Mouse (Mus musculus): ENCODE measurements around the gene Nkap.
"Not testable (repeated sequence)": the region's sequence is repeated elsewhere in the genome, so short reads cannot be mapped to it uniquely, and the experiment has no call there.

The Nkap gene

GRCm38 (mm10) chrX:37126671-37127358, at the start of gene Nkap:
Nkap (plus strand) TSS chrX:37126795.
- DNase-seq (ENCODE audit: low spot score in 2 of 2): peak; percentile 49 to 65

DNA sequence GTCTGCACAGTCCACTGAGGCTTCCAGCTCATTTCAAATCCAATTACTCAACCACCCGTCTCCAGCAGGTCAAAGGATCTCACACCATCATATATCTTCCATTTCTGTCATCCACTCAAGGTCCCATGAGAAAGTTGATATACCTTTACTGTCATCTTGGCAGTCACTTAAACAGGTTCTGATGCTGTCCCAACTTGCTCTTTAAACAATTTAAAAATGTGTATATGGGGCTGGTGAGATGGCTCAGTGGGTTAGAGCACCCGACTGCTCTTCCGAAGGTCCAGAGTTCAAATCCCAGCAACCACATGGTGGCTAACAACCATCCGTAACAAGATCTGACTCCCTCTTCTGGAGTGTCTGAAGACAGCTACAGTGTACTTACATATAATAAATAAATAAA, 46.2 kb upstream of the Nkap start:
- not testable (repeated sequence) for DNase-seq (ENCODE audit: low spot score in 2 of 2)

DNA sequence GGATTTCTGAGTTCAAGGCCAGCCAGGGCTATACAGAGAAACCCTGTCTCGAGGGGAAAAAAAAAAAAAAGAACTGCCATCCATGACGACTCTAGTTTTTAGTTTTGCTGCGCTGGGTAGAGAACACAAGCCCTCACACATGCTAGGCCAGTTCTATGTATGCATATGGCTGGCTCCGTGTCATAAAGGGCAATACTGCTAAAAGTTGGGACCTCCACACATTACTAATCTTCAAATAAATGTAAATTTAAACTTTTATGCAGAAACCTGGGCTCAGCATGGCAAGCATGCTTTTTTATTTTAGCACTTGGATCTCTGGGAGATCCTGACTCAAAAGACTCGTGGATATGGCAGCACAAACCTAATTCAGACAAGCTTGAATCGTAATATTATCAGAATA, 45.4 kb upstream of the Nkap start:
- no peak for DNase-seq (ENCODE audit: low spot score in 2 of 2)

DNA sequence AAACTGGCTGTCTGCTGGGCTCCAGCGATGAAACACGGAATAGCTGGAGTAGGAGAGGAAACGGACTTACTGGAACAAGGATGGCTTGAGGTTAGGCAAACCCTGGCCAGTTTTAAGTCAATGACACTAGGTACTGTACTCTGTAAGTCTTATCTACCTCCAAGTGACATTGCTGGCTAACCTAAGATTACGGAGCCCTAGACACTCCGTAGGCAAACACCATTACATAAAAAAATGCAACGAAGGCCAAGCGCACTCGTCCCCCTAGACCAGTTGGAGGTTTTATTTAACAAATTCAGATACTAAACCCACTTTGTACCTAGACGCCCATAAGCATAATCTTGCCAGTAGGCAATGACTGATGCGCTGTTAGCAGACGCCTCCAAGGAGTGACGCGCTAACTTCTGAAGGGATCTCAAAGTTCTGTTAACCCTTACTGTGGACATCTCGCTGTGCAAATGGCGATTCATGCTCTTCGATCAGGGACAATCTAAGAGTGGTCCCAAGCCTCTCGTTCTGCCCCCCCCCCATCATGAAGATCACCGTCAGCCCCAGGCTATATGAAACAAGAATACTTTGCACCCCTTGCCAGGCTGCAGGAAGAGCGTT, 42.2 kb upstream of the Nkap start:
- DNase-seq (ENCODE audit: low spot score in 2 of 2): peak in 1 of 2 experiments; percentile 2

DNA sequence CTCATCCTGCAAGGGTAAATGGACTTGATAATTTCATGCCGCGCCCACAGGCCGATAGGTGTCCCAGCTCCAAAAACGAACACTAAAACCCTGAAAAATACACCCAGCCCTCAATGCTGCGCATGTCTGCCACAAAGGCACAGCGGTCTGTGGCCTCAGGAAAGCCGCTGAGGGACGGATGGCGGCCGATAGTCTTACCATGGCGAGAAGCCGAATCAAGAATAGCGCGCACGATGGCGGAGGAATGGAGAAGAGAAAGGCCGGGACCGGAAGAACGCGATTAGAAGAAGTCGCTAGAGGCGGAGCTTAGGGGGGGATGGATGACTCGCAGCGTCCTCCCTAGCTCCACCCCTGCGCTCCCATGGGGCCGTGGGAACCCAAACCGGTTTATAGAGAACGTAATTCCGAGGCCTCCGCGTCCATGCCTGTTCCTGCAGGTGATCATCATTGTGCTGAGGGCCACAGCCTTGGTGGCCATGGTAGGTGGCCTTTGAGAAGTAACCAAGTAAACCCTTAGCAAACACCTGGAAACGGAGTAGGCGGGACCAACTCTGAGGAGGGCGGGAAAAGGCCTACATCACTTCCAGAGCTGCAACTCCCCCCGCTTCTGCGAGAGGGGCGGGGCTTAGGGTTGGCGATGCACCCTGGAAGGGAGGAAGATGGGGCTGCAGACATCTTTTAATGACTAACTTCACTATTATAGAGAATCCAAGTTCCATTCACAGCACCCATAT, 41.5 kb upstream of the Nkap start, which contains the start of gene Rpl39:
TSS of gene Rpl39 (minus strand) at position 476 of the 734 bp plus-strand sequence.
- DNase-seq (ENCODE audit: low spot score in 2 of 2): peak; percentile 79 to 84

- no peak for DNase-seq (ENCODE audit: low spot score in 2 of 2)
Measured at GRCm38 (mm10) chrX:37085665-37086064, 40.9 kb upstream of the Nkap start.

DNA sequence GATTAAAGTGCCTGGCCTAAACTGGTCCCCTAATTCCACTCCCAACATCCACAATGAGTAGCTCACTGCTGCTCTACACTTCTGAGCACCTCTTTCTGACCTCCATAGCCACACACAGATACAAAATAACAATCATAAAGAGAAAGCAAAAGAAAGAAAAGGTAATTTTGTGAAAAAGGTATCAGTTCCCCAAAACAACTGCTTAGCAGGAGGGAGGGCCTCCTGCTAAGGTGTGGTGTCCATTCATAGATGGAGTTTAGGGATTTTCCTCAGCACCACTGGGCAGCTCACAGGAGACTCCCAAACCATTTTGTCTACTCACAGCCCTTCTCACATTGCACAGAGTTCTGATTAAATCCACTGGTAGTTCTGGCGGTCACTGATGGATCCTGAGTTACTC, 37.8 kb upstream of the Nkap start:
- DNase-seq (ENCODE audit: low spot score in 2 of 2): no peak

- no peak for DNase-seq (ENCODE audit: low spot score in 2 of 2)
Measured at GRCm38 (mm10) chrX:37091457-37091856, 35.1 kb upstream of the Nkap start.

DNA sequence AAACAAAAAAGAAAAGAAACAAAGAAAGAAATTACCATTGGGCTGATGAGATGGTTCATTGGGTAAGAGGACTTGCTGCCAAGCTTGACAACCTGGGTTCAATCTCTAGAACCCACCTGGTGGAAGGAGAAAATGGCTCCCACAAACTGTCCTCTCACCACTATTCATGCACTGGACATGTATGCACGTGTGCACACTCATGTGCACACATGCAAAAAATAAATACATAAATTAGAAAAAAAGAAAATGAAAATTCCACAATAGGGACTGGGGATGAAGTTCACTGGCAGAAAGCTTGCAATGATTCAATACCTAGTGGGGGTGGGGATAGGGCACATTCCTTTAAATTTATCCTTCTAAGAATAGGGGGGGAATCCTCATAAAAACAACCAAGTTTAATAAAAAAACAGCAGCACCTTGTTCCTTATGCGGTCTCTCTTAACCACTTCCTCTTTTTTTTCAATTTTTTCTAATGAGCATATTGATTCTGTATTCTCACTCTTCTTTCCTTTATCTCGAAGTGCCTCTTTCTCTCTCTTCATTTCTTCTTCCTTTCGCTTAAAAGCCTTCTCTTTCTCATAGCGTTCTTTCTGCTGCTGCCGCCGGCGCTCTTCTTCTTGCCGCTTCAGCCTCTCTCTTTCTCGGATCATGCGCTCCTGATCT, 31.4 kb upstream of the Nkap start:
- DNase-seq (ENCODE audit: low spot score in 2 of 2): no peak

DNA sequence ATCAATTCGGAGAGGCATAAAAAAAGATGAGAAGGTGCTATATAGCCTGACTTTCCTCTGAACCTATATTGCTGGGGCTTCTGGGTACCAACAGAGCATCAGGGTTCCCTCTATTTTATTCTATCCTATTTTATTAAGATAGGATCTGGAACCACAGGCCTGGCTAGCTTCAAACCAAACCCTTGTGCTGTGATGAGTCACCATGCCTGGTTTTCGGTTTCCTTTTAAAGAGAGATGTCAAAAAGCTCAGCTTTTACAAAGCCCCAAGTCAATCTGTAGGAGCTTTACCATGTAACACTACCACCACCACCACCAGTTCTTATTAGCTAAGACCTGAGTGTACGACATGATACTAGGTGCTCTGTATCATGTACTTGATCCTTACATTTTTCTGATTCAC, 27.9 kb upstream of the Nkap start:
- DNase-seq (ENCODE audit: low spot score in 2 of 2): no peak

DNA sequence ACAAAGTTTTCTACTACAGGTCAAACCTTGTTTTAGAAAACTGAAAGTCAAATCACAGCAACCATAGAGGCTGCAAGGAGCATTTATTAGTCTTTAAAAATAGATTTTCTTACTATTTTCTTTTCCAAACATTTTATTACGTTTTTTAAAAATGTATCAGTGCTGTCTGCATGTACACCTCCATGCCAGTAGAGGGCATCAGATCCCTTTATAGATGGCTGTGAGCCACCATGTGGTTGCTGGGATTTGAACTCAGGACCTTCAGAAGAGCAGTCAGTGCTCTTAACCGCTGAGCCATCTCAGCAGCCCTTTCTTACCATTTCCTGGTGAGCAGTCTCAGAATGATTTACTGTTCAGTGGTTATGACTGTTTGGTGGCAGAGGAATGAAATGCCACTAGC, 22.8 kb upstream of the Nkap start:
- DNase-seq (ENCODE audit: low spot score in 2 of 2): no peak

DNA sequence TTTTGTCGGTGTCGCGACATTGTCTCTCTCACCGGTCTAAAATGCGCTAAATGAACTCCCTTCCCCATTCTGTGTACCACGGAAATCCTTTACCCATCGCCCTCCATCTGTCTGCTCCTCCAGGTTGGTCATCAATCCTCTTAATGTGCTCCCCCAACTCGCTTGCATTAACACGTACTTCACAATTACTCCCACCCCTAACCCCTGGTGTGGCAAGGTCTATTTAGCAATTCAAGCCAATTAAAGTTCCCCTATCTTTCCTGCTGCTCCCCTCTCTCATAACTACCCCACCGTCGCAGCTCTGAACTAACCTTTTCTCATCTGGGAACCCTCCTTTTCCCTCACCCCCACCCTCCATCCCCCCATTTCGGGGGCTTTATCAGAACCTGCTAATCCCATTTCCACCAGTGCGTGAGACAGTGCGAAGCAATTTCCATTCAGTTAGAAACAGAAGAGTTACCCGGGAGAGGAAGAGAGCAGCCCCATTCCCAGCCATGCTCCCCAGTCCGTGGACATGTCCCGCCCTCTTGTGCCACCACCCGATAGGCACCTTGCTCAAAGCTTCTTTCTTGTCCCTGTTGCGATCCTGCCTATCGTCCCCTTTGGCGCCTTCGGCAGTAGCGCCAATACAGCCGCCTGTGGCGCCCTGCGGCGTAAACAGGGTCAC, 16.9 kb upstream of the Nkap start:
- no peak for DNase-seq (ENCODE audit: low spot score in 2 of 2)

GRCm38 (mm10) chrX:37110193-37110880, 16.3 kb upstream of the Nkap start, which contains the start of gene Upf3b:
Upf3b (minus strand) TSS chrX:37110322.
- DNase-seq (ENCODE audit: low spot score in 2 of 2): peak; percentile 87 to 93

GRCm38 (mm10) chrX:37110881-37111193, 15.8 kb upstream of the Nkap start:
- DNase-seq (ENCODE audit: low spot score in 2 of 2): no peak

- DNase-seq (ENCODE audit: low spot score in 2 of 2): no peak
Measured at GRCm38 (mm10) chrX:37117085-37117484, 9.5 kb upstream of the Nkap start.

DNA sequence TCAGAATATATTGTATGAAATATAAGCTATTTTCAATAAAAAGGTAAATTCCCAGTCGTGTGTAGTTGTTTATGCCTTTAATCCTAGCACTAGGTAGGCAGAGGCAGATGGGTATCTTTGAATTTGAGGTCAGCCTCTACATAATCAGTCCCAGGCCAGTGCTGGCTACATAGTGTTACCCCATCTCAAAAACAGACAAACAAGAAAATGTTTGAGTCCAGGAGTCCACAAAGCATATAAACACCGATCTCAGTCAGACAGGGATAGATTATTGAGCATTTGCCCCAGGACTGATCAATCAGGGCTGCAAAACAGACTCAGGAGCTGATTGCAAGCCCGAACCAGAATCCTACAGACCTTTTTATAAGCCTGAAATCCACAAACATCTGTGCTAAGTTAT, 7.0 kb upstream of the Nkap start:
- no peak for DNase-seq (ENCODE audit: low spot score in 2 of 2)

DNA sequence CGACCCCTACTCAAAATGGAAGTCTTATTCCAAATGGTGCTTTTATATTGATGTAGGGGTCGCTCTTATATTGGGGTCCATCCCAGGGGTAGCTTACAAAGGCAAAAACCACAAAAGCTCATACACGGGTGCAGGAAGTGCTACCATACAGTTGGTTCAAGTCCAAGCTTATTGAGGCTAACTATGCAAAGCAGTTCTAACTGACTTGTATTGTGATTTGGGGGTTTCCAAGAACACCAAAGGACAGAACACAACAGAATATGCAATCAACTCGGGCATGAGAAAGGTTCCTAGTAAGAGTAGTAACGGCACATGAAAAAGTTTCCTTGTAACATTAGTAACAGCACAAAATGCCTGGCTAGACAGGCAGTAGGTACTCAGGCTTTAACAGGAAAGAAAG, 6.4 kb upstream of the Nkap start:
- DNase-seq (ENCODE audit: low spot score in 2 of 2): no peak

- DNase-seq (ENCODE audit: low spot score in 2 of 2): no peak
Measured at GRCm38 (mm10) chrX:37125511-37125910, 1.1 kb upstream of the Nkap start.

DNA sequence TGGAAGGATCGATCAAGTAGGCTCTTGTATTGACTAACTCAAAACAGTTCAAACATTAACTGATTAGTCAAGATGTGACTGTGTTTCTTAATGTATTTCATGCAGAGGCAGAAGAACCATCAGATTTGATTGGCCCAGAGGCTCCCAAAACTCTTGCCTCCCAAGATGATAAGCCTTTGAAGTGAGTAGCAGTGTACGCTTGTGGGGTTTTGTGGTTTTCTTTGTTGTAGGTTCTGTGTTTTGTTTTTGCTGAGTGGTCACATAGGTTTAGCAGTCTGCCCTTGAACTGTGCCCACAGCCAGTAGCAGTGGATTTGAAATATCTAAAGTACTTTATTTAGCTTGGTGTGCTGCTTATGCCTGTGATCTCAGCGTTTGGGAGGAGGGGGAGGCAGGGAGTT, 15.1 kb downstream of the Nkap start:
- no peak for DNase-seq (ENCODE audit: low spot score in 2 of 2)

DNA sequence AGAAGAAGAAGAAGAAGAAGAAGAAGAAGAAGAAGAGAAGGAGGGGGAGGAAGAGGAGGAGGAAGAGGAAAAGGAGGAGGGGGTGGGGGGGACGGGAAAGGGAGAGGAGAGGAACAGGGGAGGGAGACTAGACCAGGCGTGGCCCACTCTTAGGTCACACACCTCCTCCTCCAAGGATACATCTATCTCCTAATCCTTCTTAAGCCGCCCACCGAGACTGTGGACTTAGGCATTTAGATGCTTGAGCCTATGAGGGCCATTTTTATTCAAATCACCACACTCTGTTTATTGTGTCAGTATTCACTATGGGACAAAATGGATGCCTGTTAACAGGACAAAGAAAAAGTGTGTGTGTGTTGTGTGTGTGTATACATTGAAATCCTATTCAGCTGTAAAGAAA, 17.9 kb downstream of the Nkap start:
- DNase-seq (ENCODE audit: low spot score in 2 of 2): not testable (repeated sequence)

DNA sequence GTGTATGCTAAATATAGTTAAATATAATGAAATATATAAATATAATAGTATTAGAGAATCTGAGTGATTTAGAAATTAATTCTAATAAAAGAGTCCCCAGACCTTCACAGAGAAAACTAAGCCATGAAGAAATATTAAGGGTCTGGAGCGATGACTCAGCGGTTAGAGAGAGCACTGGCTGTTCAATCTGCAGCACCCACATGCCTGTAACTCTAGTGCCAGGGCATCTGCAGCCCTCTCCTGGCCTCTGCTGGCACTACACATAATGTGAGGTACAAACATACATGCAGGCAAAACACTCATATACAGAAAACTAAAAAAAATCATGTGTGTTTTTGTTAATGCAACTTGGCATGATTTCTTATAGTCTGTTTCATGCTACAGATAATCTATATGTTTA, 18.4 kb downstream of the Nkap start:
- DNase-seq (ENCODE audit: low spot score in 2 of 2): peak in 1 of 2 experiments; percentile 23
